Mouse (Mus musculus): ENCODE measurements around the gene Adamts9.

The Adamts9 gene

GRCm38 (mm10) chr6:92921843-92922242, 21.4 kb downstream of the Adamts9 start:
- peak; percentile 83 for DNase-seq

GRCm38 (mm10) chr6:92920938-92921689, 22.2 kb downstream of the Adamts9 start:
- DNase-seq = peak; percentile 49

GRCm38 (mm10) chr6:92910611-92911010, 32.7 kb downstream of the Adamts9 start:
- no peak for DNase-seq

- DNase-seq = peak; percentile 31
Measured at GRCm38 (mm10) chr6:92909361-92909760, 33.9 kb downstream of the Adamts9 start.

- DNase-seq = peak; percentile 71
Measured at GRCm38 (mm10) chr6:92905922-92906321, 37.4 kb downstream of the Adamts9 start.

- DNase-seq = no peak
Measured at GRCm38 (mm10) chr6:92904491-92904890, 38.8 kb downstream of the Adamts9 start.

GRCm38 (mm10) chr6:92904037-92904436, 39.3 kb downstream of the Adamts9 start:
- no peak for DNase-seq

GRCm38 (mm10) chr6:92891535-92891934, 51.8 kb downstream of the Adamts9 start:
- no peak for DNase-seq

GRCm38 (mm10) chr6:92883131-92883900, 60.0 kb downstream of the Adamts9 start:
- DNase-seq = no peak

GRCm38 (mm10) chr6:92882446-92882845, 60.8 kb downstream of the Adamts9 start:
- peak; percentile 36 for DNase-seq

- DNase-seq = no peak
Measured at GRCm38 (mm10) chr6:92879700-92880265, 63.5 kb downstream of the Adamts9 start.

GRCm38 (mm10) chr6:92878771-92879170, 64.5 kb downstream of the Adamts9 start:
- DNase-seq = no peak

- no peak for DNase-seq
Measured at GRCm38 (mm10) chr6:92877236-92877635, 66.1 kb downstream of the Adamts9 start.

GRCm38 (mm10) chr6:92876121-92876520, 67.2 kb downstream of the Adamts9 start:
- DNase-seq = no peak

GRCm38 (mm10) chr6:92875340-92875739, 68.0 kb downstream of the Adamts9 start:
- DNase-seq = no peak

GRCm38 (mm10) chr6:92874854-92875253, 68.4 kb downstream of the Adamts9 start:
- DNase-seq = no peak

- no peak for DNase-seq
Measured at GRCm38 (mm10) chr6:92872766-92873165, 70.5 kb downstream of the Adamts9 start.

- DNase-seq = no peak
Measured at GRCm38 (mm10) chr6:92871813-92872212, 71.5 kb downstream of the Adamts9 start.

- DNase-seq = peak; percentile 35
Measured at GRCm38 (mm10) chr6:92869582-92870219, 73.6 kb downstream of the Adamts9 start.

- DNase-seq = peak; percentile 70
Measured at GRCm38 (mm10) chr6:92869089-92869581, 74.2 kb downstream of the Adamts9 start, which contains the start of gene Gm15737. Gene Gm15737, plus strand, starts transcription at chr6:92869357.

GRCm38 (mm10) chr6:92862599-92862998, 80.7 kb downstream of the Adamts9 start:
- DNase-seq = no peak

- DNase-seq = no peak
Measured at GRCm38 (mm10) chr6:92860285-92860912, 82.9 kb downstream of the Adamts9 start.
